Comparison of ENCODE assay signal across 15 mouse cellular contexts in genomic region chr4:136722361-136723082, GRCm38 (mm10).
A peak's percentile ranks its signal among the peaks of the same experiment; 100 is the strongest.
DNase-seq lines count a peak whose midpoint lies in the region; ATAC-seq and TF ChIP-seq lines count a peak whose summit lies in the region.
"Had no signal": no experiment of that assay in that cellular context is flagged by ENCODE, and none has a peak within 500 bp of the region (broad histone marks: within the 10 kb centered on the region; RNA-seq: fewer than 3 reads in every experiment).

No protein-coding gene starts in this region.

- H3K4me3 ChIP-seq in thymus, adult 2 months (ENCODE audit: control insufficient read depth, insufficient read depth, low read length): no peak overlapping the region
- H3K4me3 ChIP-seq: heart, adult 2 months had no signal

- no peaks in the 10 kb centered on the region for H3K36me3 ChIP-seq in thymus, adult 2 months (ENCODE audit: control insufficient read depth, insufficient read depth, low read length)

- TF ChIP-seq POLR2A in thymus, adult 2 months (IDR thresholded peaks at IDR 0.05; ENCODE audit: control insufficient read depth, extremely low read depth, insufficient read depth, low read length, poor library complexity): no peak

- peak; percentile 88; the same call in 1 of the 2 replicates for ATAC-seq in frontal cortex, adult (ENCODE audit: low TSS enrichment)
- ATAC-seq: inflammation-experienced regulatory T-cells, adult 6 months had no signal

- DNase-seq in frontal cortex, postnatal 36 days (ENCODE audit: low spot score in 2 of 2): no peak
- DNase-seq in lung, postnatal 10 days: peak; percentile 39
- DNase-seq in lung, postnatal 25 days (ENCODE audit: low spot score): no peak
- DNase-seq in adrenal gland, adult 8-10 months: peak; percentile 50
- DNase-seq in forelimb bud, embryonic 11.5 days (ENCODE audit: low read depth, low spot score): peak; percentile 38
- DNase-seq in urinary bladder, postnatal 36 days (ENCODE audit: low spot score in 2 of 2): no peak
- DNase-seq in thymus, adult 2 months: no peak
- DNase-seq: cerebellum, postnatal 36 days; heart, adult 2 months; heart, postnatal 14 days; kidney, postnatal 36 days; liver; spleen, adult 18-20 months had no signal

- no peaks in the 10 kb centered on the region for H3K27me3 ChIP-seq in thymus, adult 2 months (ENCODE audit: control insufficient read depth, insufficient read depth, low read length)

- H3K4me1 ChIP-seq in thymus, adult 2 months (replicated peaks; ENCODE audit: control insufficient read depth, insufficient read depth, low read length): no peaks in the 10 kb centered on the region

- no peak overlapping the region for H3K27ac ChIP-seq in thymus, adult 2 months (ENCODE audit: control insufficient read depth, insufficient read depth, low read length)
- H3K27ac ChIP-seq: heart, adult 2 months had no signal

- no peak for TF ChIP-seq CTCF in thymus, adult 2 months (IDR thresholded peaks at IDR 0.05; ENCODE audit: borderline replicate concordance, control insufficient read depth, extremely low read depth, insufficient read depth, low read length, poor library complexity)

- WGBS in thymus, adult 2 months: 93% methylated on average over 17 of the region's 17 CpGs

Comparison
In these comparisons a context has a peak if more than half of its experiments do, and no peak if none do; other contexts are left out.
1. DNase-seq: peak in lung, postnatal 10 days (single experiment), adrenal gland, adult 8-10 months (single experiment) and forelimb bud, embryonic 11.5 days (single experiment); none in frontal cortex, postnatal 36 days (0 of 2), lung, postnatal 25 days (single experiment), urinary bladder, postnatal 36 days (0 of 2) and thymus, adult 2 months (single experiment).